19 mouse cellular contexts compared by ENCODE assay signal in the genomic region with DNA sequence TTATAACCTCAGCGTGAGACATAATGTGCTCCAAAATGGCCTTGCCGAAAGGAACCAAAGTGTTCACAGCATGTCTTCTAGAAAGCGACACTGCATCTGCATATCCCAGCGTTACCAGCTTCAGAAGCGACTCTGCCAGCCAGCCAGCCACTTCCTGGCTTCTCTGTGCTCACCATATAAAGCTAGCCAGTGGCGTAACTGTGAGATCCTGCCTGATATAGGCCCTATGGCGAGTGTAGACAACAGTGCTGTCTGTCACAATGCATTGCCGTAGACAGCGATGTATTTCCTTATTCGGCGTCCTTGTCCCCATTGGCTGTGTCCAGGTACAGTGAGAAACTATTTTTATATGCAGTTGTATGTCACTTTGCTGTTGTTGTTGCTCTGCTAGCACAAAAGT.
DNase-seq lines count a peak whose midpoint lies in the region; ATAC-seq lines count a peak whose summit lies in the region.
"Had no signal": no experiment of that assay in that cellular context is flagged by ENCODE, and none has a peak within 500 bp of the region (broad histone marks: within the 10 kb centered on the region; RNA-seq: fewer than 3 reads in every experiment).

No protein-coding gene starts in this region.

- WGBS in midbrain, embryonic 16.5 days = 76% methylated on average over 11 of the region's 11 CpGs
- WGBS in midbrain, embryonic 10.5 days = 88% methylated on average over 11 of the region's 11 CpGs

- no peaks in the 10 kb centered on the region for H3K27me3 ChIP-seq in midbrain, embryonic 16.5 days (ENCODE audit: control insufficient read depth, insufficient read depth, low read depth, low read length)
- no peaks in the 10 kb centered on the region for H3K27me3 ChIP-seq in midbrain, embryonic 10.5 days (ENCODE audit: low read depth, poor library complexity, severe bottlenecking)
- H3K27me3 ChIP-seq: forebrain, embryonic 13.5 days; intestine, embryonic 15.5 days; midbrain, embryonic 13.5 days had no signal

- H3K9ac ChIP-seq in midbrain, embryonic 16.5 days (ENCODE audit: low read depth, low read length) = no peak overlapping the region
- H3K9ac ChIP-seq: forebrain, embryonic 13.5 days; hindbrain, embryonic 14.5 days; intestine, embryonic 15.5 days; midbrain, embryonic 13.5 days had no signal

- H3K36me3 ChIP-seq in midbrain, embryonic 16.5 days (ENCODE audit: control insufficient read depth, insufficient read depth, low read length) = peaks cover 8% of the 10 kb centered on the region; the same call in 1 of the 2 replicates
- peaks cover 33% of the 10 kb centered on the region for H3K36me3 ChIP-seq in midbrain, embryonic 10.5 days
- H3K36me3 ChIP-seq: intestine, embryonic 15.5 days; limb, embryonic 10.5 days had no signal

- ATAC-seq in midbrain, embryonic 16.5 days = no peak
- ATAC-seq: forebrain, embryonic 13.5 days; intestine, embryonic 15.5 days; midbrain, embryonic 13.5 days had no signal

- no peaks in the 10 kb centered on the region for H3K9me3 ChIP-seq in midbrain, embryonic 16.5 days (replicated peaks; ENCODE audit: control insufficient read depth, low read length, poor library complexity, severe bottlenecking)
- no peaks in the 10 kb centered on the region for H3K9me3 ChIP-seq in midbrain, embryonic 10.5 days (replicated peaks)
- H3K9me3 ChIP-seq: embryonic facial prominence, embryonic 10.5 days; forebrain, embryonic 13.5 days; intestine, embryonic 15.5 days; limb, embryonic 10.5 days; midbrain, embryonic 13.5 days had no signal

- H3K27ac ChIP-seq in midbrain, embryonic 16.5 days (ENCODE audit: low read length) = peak overlapping the region; percentile 17; the same call in 1 of the 2 replicates
- H3K27ac ChIP-seq in midbrain, embryonic 10.5 days (replicated peaks) = no peak overlapping the region
- H3K27ac ChIP-seq: embryonic facial prominence, embryonic 10.5 days; forebrain, embryonic 13.5 days; hindbrain, embryonic 14.5 days; intestine, embryonic 15.5 days; limb, embryonic 10.5 days; midbrain, embryonic 13.5 days had no signal

- intact Hi-C loops in heart, postnatal 14 days (cut with DNase I) = no loop called here
- intact Hi-C loops in heart, postnatal 10 days (cut with DNase I) = no loop called here

- peaks cover 19% of the 10 kb centered on the region for H3K4me1 ChIP-seq in midbrain, embryonic 16.5 days (ENCODE audit: control insufficient read depth, insufficient read depth, low read length)
- peaks cover 8% of the 10 kb centered on the region for H3K4me1 ChIP-seq in midbrain, embryonic 10.5 days
- H3K4me1 ChIP-seq: limb, embryonic 10.5 days had no signal

- H3K4me3 ChIP-seq in midbrain, embryonic 16.5 days (ENCODE audit: low read depth, low read length) = no peak overlapping the region
- H3K4me3 ChIP-seq in midbrain, embryonic 10.5 days = no peak overlapping the region
- H3K4me3 ChIP-seq: embryonic facial prominence, embryonic 10.5 days; forebrain, embryonic 13.5 days; intestine, embryonic 15.5 days; limb, embryonic 10.5 days; midbrain, embryonic 13.5 days had no signal

- H3K4me2 ChIP-seq in midbrain, embryonic 16.5 days (ENCODE audit: low read length) = no peak overlapping the region
- H3K4me2 ChIP-seq: forebrain, embryonic 13.5 days; hindbrain, embryonic 14.5 days; intestine, embryonic 15.5 days; midbrain, embryonic 13.5 days had no signal

- DNase-seq in heart, adult 8-10 months (ENCODE audit: low spot score) = peak; percentile 29
- no peak for DNase-seq in heart, postnatal 14 days
- no peak for DNase-seq in midbrain, embryonic 10.5 days (ENCODE audit: low spot score)
- DNase-seq in heart, postnatal 10 days = peak; percentile 32 to 44
- no peak for DNase-seq in cerebellum, adult 9-10 months
- DNase-seq in ovary, postnatal 36 days (ENCODE audit: low spot score) = no peak
- DNase-seq: adrenal gland, postnatal 36 days; cerebellum, adult 18-20 months; kidney, adult 9 months; kidney, postnatal 25 days; lung, adult 18-20 months; lung, postnatal 4 days had no signal

Comparison
In these comparisons a context has a peak if more than half of its experiments do, and no peak if none do; other contexts are left out.
1. DNase-seq: peak in heart, adult 8-10 months (single experiment) and heart, postnatal 10 days (2 of 2); none in heart, postnatal 14 days (0 of 2), midbrain, embryonic 10.5 days (single experiment), cerebellum, adult 9-10 months (single experiment) and ovary, postnatal 36 days (single experiment).